Mouse (Mus musculus): ENCODE measurements around the gene Olfr52. TPM values are rescaled to one million over a fixed set of nuclear protein-coding genes. Genes with fewer than 3 reads are reported as not detected.

Gene Olfr52
- polyA plus RNA-seq (2014; fragmentation: Illumina TruSeq; extraction: RNeasy Lipid Tissue Mini Kit (QIAGEN cat#74804); ENCODE audit: low read depth, low replicate concordance) = not detected

DNA sequence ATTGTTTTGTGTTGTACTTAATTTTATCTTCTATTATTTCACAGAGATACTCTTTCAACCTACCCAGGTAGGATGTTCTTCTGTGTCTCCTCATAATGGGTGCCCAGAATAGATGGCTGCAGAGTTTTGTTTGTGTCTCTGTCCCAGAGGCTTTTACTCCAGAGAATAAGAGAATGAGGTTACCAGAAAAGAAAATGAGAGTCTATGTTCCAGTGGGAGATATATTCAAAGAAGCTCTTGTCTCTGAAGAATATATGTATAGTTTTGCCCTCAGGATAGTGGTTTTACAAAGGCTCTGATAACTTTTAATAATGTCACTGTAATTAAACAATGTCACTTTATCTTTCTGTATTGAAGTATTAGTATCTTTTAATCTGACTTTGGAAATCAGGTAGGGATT lies at the start of gene Olfr52:
Olfr52 (minus strand) TSS at position 101 of the 400 bp plus-strand sequence.

DNA sequence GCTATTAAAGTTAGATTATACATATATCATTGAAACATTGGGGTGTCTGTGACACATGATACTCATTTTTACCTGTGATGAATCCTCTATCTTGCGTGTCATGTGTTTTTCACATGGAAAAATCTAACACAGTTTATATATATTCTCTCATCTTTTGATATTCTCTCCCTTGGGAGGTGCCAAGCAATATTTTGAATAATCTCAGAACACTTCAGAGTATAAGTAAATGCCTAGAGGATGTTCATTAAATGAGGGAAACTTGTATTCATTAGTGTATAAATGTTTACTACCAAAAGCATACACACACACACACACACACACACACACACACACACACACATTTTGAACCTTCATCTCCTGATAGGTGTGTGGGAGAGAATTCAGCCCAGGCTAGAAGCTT lies 45.8 kb upstream of the Olfr52 start, which contains the start of gene Olfr1047:
Olfr1047 (minus strand) TSS at position 101 of the 400 bp plus-strand sequence.

DNA sequence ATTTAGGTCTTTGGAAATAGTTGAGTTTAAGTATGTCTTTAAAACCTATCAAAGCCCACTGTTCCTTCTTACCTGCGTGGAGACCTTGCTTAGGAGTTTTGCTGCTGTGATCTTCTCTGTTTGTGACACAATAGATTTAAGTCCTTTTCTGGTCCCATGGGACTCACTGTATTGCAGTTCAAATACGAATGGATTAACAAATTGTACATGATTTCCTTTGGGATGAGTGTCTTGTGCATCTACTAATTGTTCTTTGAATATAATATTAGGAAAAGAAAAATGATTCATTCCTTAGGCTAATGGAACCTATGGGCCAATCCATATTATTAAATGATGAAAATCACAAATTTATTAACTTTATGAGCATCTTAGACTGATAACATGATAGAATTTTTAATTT lies 33.7 kb upstream of the Olfr52 start, which contains the start of gene Olfr1046:
Olfr1046 (minus strand) TSS at position 101 of the 400 bp plus-strand sequence.

DNA sequence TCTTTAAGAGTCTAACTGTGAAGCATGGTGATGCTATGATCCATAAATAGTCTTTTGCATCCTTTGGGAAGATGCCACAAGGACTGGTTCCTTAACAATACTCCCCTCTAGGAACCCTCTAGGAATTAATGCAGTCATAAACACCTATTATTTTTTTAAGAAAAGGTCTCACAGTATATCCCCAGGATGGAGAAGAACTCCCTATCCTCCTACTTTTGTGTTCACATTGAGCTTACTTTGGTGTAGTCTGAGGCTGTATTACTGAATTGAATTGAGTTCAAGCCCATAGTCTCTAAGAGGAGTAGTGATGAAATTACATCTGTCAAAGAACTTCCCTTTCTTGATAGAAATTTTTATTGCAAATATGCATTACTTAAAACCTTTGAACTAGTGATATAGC lies 17.4 kb upstream of the Olfr52 start, which contains the start of gene Olfr1045:
Olfr1045 (minus strand) TSS at position 101 of the 400 bp plus-strand sequence.

DNA sequence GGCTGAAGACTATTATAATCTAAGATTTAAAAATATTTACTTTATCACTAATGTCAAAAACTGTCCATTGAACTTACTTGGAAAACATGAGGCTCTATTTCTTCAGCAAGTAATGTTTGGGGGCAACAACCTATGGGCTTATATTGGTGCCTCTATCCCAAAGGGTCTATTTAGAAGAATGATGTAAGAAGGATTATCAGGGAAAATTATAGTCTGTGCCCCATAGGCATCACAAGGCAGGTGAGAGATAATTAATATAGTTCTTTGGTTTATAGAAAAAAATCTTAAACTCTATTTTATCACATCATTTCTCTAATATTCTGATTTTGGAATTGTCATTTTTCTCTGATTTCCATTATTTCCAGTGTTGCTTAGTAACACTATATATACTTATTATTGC lies 7.8 kb downstream of the Olfr52 start, which contains the start of gene Olfr1044:
Olfr1044 (minus strand) TSS at position 101 of the 400 bp plus-strand sequence.

DNA sequence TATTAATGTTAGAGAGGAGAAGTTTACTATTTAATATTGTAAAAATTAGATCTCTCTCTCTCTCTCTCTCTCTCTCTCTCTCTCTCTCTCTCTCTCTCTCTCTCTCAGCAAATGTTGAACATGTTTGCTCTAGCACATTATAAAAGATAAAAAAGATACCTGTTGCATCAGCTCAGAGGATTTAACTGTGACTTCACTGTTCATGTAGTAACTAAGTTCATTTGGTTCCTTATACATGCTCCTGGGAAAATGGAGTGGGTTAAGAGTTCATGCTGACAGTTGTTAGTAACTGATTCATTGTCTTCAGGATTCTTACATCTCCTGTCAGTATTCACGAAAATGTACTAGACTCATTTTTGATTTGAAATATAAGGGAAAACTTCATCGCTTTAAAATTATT lies 18.1 kb downstream of the Olfr52 start, which contains the start of gene Olfr1043:
Olfr1043 (minus strand) TSS at position 101 of the 400 bp plus-strand sequence.

DNA sequence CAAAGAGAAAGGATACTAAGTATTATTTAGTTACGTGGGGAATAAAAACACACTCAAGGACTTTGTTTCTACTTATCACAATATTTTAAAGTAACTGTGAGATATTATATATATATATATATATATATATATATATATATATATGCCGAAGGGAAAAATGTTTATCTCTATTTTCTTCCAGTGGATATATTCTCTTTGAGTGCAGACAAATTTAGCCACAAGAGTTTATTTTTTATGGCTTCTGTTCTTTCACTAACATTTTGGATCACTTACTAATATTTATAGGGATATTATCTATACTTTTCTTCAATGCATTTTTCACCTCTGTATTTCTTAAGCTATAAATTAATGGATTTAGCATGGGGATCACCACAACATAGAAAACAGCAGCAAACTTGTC lies 23.7 kb downstream of the Olfr52 start, which contains the start of gene Olfr1042:
Olfr1042 (minus strand) TSS at position 101 of the 400 bp plus-strand sequence.

DNA sequence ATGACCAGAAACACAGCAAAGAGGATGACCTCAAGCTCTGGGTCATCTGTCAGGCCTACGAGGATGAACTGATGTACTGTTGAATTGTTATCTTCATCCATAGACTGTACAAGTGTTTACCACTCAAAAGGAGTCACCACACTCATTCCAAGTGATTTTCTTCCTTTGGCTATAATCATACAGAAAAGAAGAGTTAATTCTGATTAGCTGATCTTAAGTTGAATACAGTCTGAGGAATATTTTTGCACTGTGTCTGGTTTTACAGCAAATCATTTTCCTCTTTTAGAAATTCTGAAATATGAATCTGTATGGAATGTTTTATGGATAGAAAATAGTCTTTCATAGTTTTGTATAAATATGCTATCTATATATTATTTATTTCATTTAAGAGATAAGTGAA lies 38.9 kb downstream of the Olfr52 start, which contains the start of gene Olfr1040:
Olfr1040 (minus strand) TSS at position 101 of the 400 bp plus-strand sequence.

DNA sequence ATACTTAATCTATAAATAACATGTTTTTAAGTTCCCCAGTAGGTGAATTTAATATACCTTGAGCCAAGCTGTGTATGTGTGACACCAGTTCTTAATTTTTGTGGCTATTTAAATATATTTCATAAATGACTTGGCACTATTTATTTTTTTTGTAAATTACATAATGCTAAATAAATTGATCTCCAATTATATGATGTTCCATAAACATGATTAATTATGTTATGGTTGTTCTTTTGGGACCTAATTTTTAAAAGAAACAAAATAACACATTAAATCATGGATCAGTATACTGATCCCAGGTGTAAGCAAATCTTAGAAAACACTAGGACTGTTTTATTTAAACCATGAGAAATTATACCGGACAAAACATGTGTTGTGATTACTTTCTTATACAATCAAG lies 49.7 kb downstream of the Olfr52 start, which contains the start of gene Olfr1039:
Olfr1039 (minus strand) TSS at position 101 of the 400 bp plus-strand sequence.

Other genes with a start within 250 kb of the Olfr52 start
- not detected for gene Olfr1028, start 235.2 kb downstream of the Olfr52 start, polyA plus RNA-seq (2014; fragmentation: Illumina TruSeq; extraction: RNeasy Lipid Tissue Mini Kit (QIAGEN cat#74804); ENCODE audit: low read depth, low replicate concordance)
- gene Olfr1029, start 211.8 kb downstream of the Olfr52 start, polyA plus RNA-seq (2014; fragmentation: Illumina TruSeq; extraction: RNeasy Lipid Tissue Mini Kit (QIAGEN cat#74804); ENCODE audit: low read depth, low replicate concordance) = 0.09 TPM
- gene Olfr1030, start 206.4 kb downstream of the Olfr52 start, polyA plus RNA-seq (2014; fragmentation: Illumina TruSeq; extraction: RNeasy Lipid Tissue Mini Kit (QIAGEN cat#74804); ENCODE audit: low read depth, low replicate concordance) = not detected
- not detected for gene Olfr1031, start 195.4 kb downstream of the Olfr52 start, polyA plus RNA-seq (2014; fragmentation: Illumina TruSeq; extraction: RNeasy Lipid Tissue Mini Kit (QIAGEN cat#74804); ENCODE audit: low read depth, low replicate concordance)
- gene Olfr1032, start 180.1 kb downstream of the Olfr52 start, polyA plus RNA-seq (2014; fragmentation: Illumina TruSeq; extraction: RNeasy Lipid Tissue Mini Kit (QIAGEN cat#74804); ENCODE audit: low read depth, low replicate concordance) = not detected
- 4.1 TPM for gene Olfr1033, start 165.1 kb downstream of the Olfr52 start, polyA plus RNA-seq (2014; fragmentation: Illumina TruSeq; extraction: RNeasy Lipid Tissue Mini Kit (QIAGEN cat#74804); ENCODE audit: low read depth, low replicate concordance)
- 0.57 TPM for gene Olfr1034, start 139.8 kb downstream of the Olfr52 start, polyA plus RNA-seq (2014; fragmentation: Illumina TruSeq; extraction: RNeasy Lipid Tissue Mini Kit (QIAGEN cat#74804); ENCODE audit: low read depth, low replicate concordance)
- gene Olfr1036, start 111.7 kb downstream of the Olfr52 start, polyA plus RNA-seq (2014; fragmentation: Illumina TruSeq; extraction: RNeasy Lipid Tissue Mini Kit (QIAGEN cat#74804); ENCODE audit: low read depth, low replicate concordance) = not detected
- gene Olfr1037, start 98.3 kb downstream of the Olfr52 start, polyA plus RNA-seq (2014; fragmentation: Illumina TruSeq; extraction: RNeasy Lipid Tissue Mini Kit (QIAGEN cat#74804); ENCODE audit: low read depth, low replicate concordance) = not detected
- gene Olfr1039, start 49.8 kb downstream of the Olfr52 start, polyA plus RNA-seq (2014; fragmentation: Illumina TruSeq; extraction: RNeasy Lipid Tissue Mini Kit (QIAGEN cat#74804); ENCODE audit: low read depth, low replicate concordance) = not detected
- not detected for gene Olfr1040, start 39.0 kb downstream of the Olfr52 start, polyA plus RNA-seq (2014; fragmentation: Illumina TruSeq; extraction: RNeasy Lipid Tissue Mini Kit (QIAGEN cat#74804); ENCODE audit: low read depth, low replicate concordance)
- gene Olfr1042, start 23.8 kb downstream of the Olfr52 start, polyA plus RNA-seq (2014; fragmentation: Illumina TruSeq; extraction: RNeasy Lipid Tissue Mini Kit (QIAGEN cat#74804); ENCODE audit: low read depth, low replicate concordance) = not detected
- gene Olfr1043, start 18.2 kb downstream of the Olfr52 start, polyA plus RNA-seq (2014; fragmentation: Illumina TruSeq; extraction: RNeasy Lipid Tissue Mini Kit (QIAGEN cat#74804); ENCODE audit: low read depth, low replicate concordance) = not detected
- not detected for gene Olfr1044, start 7.9 kb downstream of the Olfr52 start, polyA plus RNA-seq (2014; fragmentation: Illumina TruSeq; extraction: RNeasy Lipid Tissue Mini Kit (QIAGEN cat#74804); ENCODE audit: low read depth, low replicate concordance)
- not detected for gene Olfr1045, start 17.3 kb upstream of the Olfr52 start, polyA plus RNA-seq (2014; fragmentation: Illumina TruSeq; extraction: RNeasy Lipid Tissue Mini Kit (QIAGEN cat#74804); ENCODE audit: low read depth, low replicate concordance)
- not detected for gene Olfr1046, start 33.6 kb upstream of the Olfr52 start, polyA plus RNA-seq (2014; fragmentation: Illumina TruSeq; extraction: RNeasy Lipid Tissue Mini Kit (QIAGEN cat#74804); ENCODE audit: low read depth, low replicate concordance)
- not detected for gene Olfr1047, start 45.7 kb upstream of the Olfr52 start, polyA plus RNA-seq (2014; fragmentation: Illumina TruSeq; extraction: RNeasy Lipid Tissue Mini Kit (QIAGEN cat#74804); ENCODE audit: low read depth, low replicate concordance)
- not detected for gene Olfr1048, start 54.6 kb upstream of the Olfr52 start, polyA plus RNA-seq (2014; fragmentation: Illumina TruSeq; extraction: RNeasy Lipid Tissue Mini Kit (QIAGEN cat#74804); ENCODE audit: low read depth, low replicate concordance)
- gene Olfr1049, start 72.6 kb upstream of the Olfr52 start, polyA plus RNA-seq (2014; fragmentation: Illumina TruSeq; extraction: RNeasy Lipid Tissue Mini Kit (QIAGEN cat#74804); ENCODE audit: low read depth, low replicate concordance) = not detected
- not detected for gene Olfr1051, start 93.4 kb upstream of the Olfr52 start, polyA plus RNA-seq (2014; fragmentation: Illumina TruSeq; extraction: RNeasy Lipid Tissue Mini Kit (QIAGEN cat#74804); ENCODE audit: low read depth, low replicate concordance)
- not detected for gene Olfr1052, start 106.8 kb upstream of the Olfr52 start, polyA plus RNA-seq (2014; fragmentation: Illumina TruSeq; extraction: RNeasy Lipid Tissue Mini Kit (QIAGEN cat#74804); ENCODE audit: low read depth, low replicate concordance)
- not detected for gene Olfr1053, start 129.6 kb upstream of the Olfr52 start, polyA plus RNA-seq (2014; fragmentation: Illumina TruSeq; extraction: RNeasy Lipid Tissue Mini Kit (QIAGEN cat#74804); ENCODE audit: low read depth, low replicate concordance)
- gene Olfr1054, start 149.8 kb upstream of the Olfr52 start, polyA plus RNA-seq (2014; fragmentation: Illumina TruSeq; extraction: RNeasy Lipid Tissue Mini Kit (QIAGEN cat#74804); ENCODE audit: low read depth, low replicate concordance) = not detected
- not detected for gene Olfr1055, start 164.6 kb upstream of the Olfr52 start, polyA plus RNA-seq (2014; fragmentation: Illumina TruSeq; extraction: RNeasy Lipid Tissue Mini Kit (QIAGEN cat#74804); ENCODE audit: low read depth, low replicate concordance)
- not detected for gene Olfr1056, start 176.8 kb upstream of the Olfr52 start, polyA plus RNA-seq (2014; fragmentation: Illumina TruSeq; extraction: RNeasy Lipid Tissue Mini Kit (QIAGEN cat#74804); ENCODE audit: low read depth, low replicate concordance)
- gene Olfr1057, start 192.7 kb upstream of the Olfr52 start, polyA plus RNA-seq (2014; fragmentation: Illumina TruSeq; extraction: RNeasy Lipid Tissue Mini Kit (QIAGEN cat#74804); ENCODE audit: low read depth, low replicate concordance) = not detected
- gene Olfr1058, start 202.9 kb upstream of the Olfr52 start, polyA plus RNA-seq (2014; fragmentation: Illumina TruSeq; extraction: RNeasy Lipid Tissue Mini Kit (QIAGEN cat#74804); ENCODE audit: low read depth, low replicate concordance) = not detected
- not detected for gene Olfr1061, start 228.4 kb upstream of the Olfr52 start, polyA plus RNA-seq (2014; fragmentation: Illumina TruSeq; extraction: RNeasy Lipid Tissue Mini Kit (QIAGEN cat#74804); ENCODE audit: low read depth, low replicate concordance)
- not detected for gene Olfr1062, start 241.1 kb upstream of the Olfr52 start, polyA plus RNA-seq (2014; fragmentation: Illumina TruSeq; extraction: RNeasy Lipid Tissue Mini Kit (QIAGEN cat#74804); ENCODE audit: low read depth, low replicate concordance)

Data from sigmoid colon, adult 10 weeks (tissue).